Mouse (Mus musculus) adrenal gland, postnatal 25 days (tissue): Measurements from ENCODE around the gene Trim63. TPM values are rescaled to one million over a fixed set of nuclear protein-coding genes. Genes with fewer than 3 reads are reported as not detected.
"Not testable (repeated sequence)": the region's sequence is repeated elsewhere in the genome, so short reads cannot be mapped to it uniquely, and the experiment has no call there.

Experiments used
- DNase-seq: peaks from one replicate; pipeline ENCODE4 v3.0.0; 2021; ENCODE audit warnings: mixed read lengths
- long read RNA-seq: library from polyadenylated mRNA; stranded (forward); transcript quantifications from one replicate; pipeline ENCODE4 v2.0.0, GENCODE M21; 2021
- total RNA-seq: library from RNA; stranded (reverse); gene quantifications from 2 replicates; pipeline ENCODE4 v1.2.3, GENCODE M21; 2021

Gene Trim63
- total RNA-seq, result not detected in 2 replicates
- long read RNA-seq, result 0 reads

GRCm38 (mm10) chr4:134314876-134315275, at the start of gene Trim63:
Gene Trim63 (plus strand): TSS chr4:134315120.
- no peak for DNase-seq

- no peak for DNase-seq
Observed at GRCm38 (mm10) chr4:134265860-134266585, 48.9 kb upstream of the Trim63 start.

GRCm38 (mm10) chr4:134268102-134268655, 46.7 kb upstream of the Trim63 start:
- no peak for DNase-seq

GRCm38 (mm10) chr4:134269622-134270021, 45.3 kb upstream of the Trim63 start:
- DNase-seq, result not testable (repeated sequence)

GRCm38 (mm10) chr4:134271979-134272378, 42.9 kb upstream of the Trim63 start:
- DNase-seq, result no peak

- no peak for DNase-seq
Observed at GRCm38 (mm10) chr4:134272731-134273416, 42.0 kb upstream of the Trim63 start.

GRCm38 (mm10) chr4:134273417-134274345, 41.2 kb upstream of the Trim63 start:
- no peak for DNase-seq

GRCm38 (mm10) chr4:134284942-134285341, 30.0 kb upstream of the Trim63 start:
- DNase-seq, result no peak

GRCm38 (mm10) chr4:134286226-134287167, 28.4 kb upstream of the Trim63 start:
- peak; percentile 46 for DNase-seq

- DNase-seq, result peak; percentile 99
Observed at GRCm38 (mm10) chr4:134287168-134287564, 27.8 kb upstream of the Trim63 start.

- DNase-seq, result peak; percentile 68
Observed at GRCm38 (mm10) chr4:134287575-134288025, 27.3 kb upstream of the Trim63 start, which contains the start of gene Pdik1l. Gene Pdik1l (minus strand): TSS chr4:134287895.

GRCm38 (mm10) chr4:134288397-134289256, 26.3 kb upstream of the Trim63 start:
- DNase-seq, result no peak

- DNase-seq, result peak; percentile 75
Observed at GRCm38 (mm10) chr4:134292067-134292466, 22.9 kb upstream of the Trim63 start.

GRCm38 (mm10) chr4:134293061-134293691, 21.7 kb upstream of the Trim63 start:
- no peak for DNase-seq

GRCm38 (mm10) chr4:134293692-134294163, 21.2 kb upstream of the Trim63 start:
- no peak for DNase-seq

- not testable (repeated sequence) for DNase-seq
Observed at GRCm38 (mm10) chr4:134296096-134296495, 18.8 kb upstream of the Trim63 start.

- DNase-seq, result no peak
Observed at GRCm38 (mm10) chr4:134296523-134296922, 18.4 kb upstream of the Trim63 start.

GRCm38 (mm10) chr4:134297369-134297768, 17.6 kb upstream of the Trim63 start:
- DNase-seq, result no peak
